In genomic region chr10:44002995-44003524, GRCm38 (mm10) we compare ENCODE assay signal across 8 mouse cellular contexts.
DNase-seq lines count a peak whose midpoint lies in the region; ATAC-seq and TF ChIP-seq lines count a peak whose summit lies in the region.

No protein-coding gene starts in this region.

- peak overlapping the region; percentile 77 for H3K9ac ChIP-seq in heart, embryonic 13.5 days
- H3K9ac ChIP-seq in CH12.LX (ENCODE audit: insufficient read depth, low read depth), result peak overlapping the region; percentile 70
- no peak overlapping the region for H3K9ac ChIP-seq in forebrain, postnatal 0 days

- H3K27ac ChIP-seq in heart, embryonic 13.5 days (replicated peaks), result no peak overlapping the region
- H3K27ac ChIP-seq in CH12.LX (ENCODE audit: insufficient read depth, low read depth) (peak overlapping the region; percentile 14; the same call in 1 of the 2 replicates), macrophage (peak overlapping the region; percentile 46; the same call in 1 of the 2 replicates)
- H3K27ac ChIP-seq in forebrain, postnatal 0 days (ENCODE audit: low read depth, low read length), result no peak overlapping the region

- in situ Hi-C loops in CH12.LX (cut with MboI; ENCODE audit: low pct_ligation_motif_present, low pct_unique_long_range_greater_than_20kb, low sequenced_read_pairs), result no loop called here

- peaks cover 99% of the 10 kb centered on the region for H3K27me3 ChIP-seq in heart, embryonic 13.5 days (replicated peaks)
- H3K27me3 ChIP-seq in CH12.LX (replicated peaks), result no peaks in the 10 kb centered on the region
- H3K27me3 ChIP-seq in forebrain, postnatal 0 days (ENCODE audit: insufficient read depth, low read length), result peaks cover 49% of the 10 kb centered on the region

- H3K36me3 ChIP-seq in heart, embryonic 13.5 days, result no peaks in the 10 kb centered on the region
- peaks cover 3 to 8% of the 10 kb centered on the region in 2 experiments for H3K36me3 ChIP-seq in CH12.LX (replicated peaks in 1 of 2; ENCODE audit: control insufficient read depth in 1 of 2, insufficient read depth in 1 of 2, low read length in 1 of 2)
- no peaks in the 10 kb centered on the region for H3K36me3 ChIP-seq in forebrain, postnatal 0 days (ENCODE audit: insufficient read depth)
- peaks cover 1% of the 10 kb centered on the region; the same call in 1 of the 2 replicates for H3K36me3 ChIP-seq in macrophage (ENCODE audit: inconsistent target)

- TF ChIP-seq EP300 in CH12.LX (IDR thresholded peaks at IDR 0.05; ENCODE audit: low read length), result no peak

- no peaks in the 10 kb centered on the region for H3K9me3 ChIP-seq in heart, embryonic 13.5 days
- H3K9me3 ChIP-seq in CH12.LX (replicated peaks; ENCODE audit: low read length), result no peaks in the 10 kb centered on the region
- H3K9me3 ChIP-seq in forebrain, postnatal 0 days (ENCODE audit: low read length), result no peaks in the 10 kb centered on the region

- no peak for DNase-seq in heart, adult 8-10 months (ENCODE audit: low spot score)
- DNase-seq in CH12.LX (ENCODE audit: extremely low read depth), result no peak
- no peak for DNase-seq in forebrain, postnatal 0 days
- no peak for DNase-seq in cerebellum, adult 11 months
- no peak for DNase-seq in cerebellum, adult 18-20 months
- no peak for DNase-seq in ovary, postnatal 36 days (ENCODE audit: low spot score)

- ATAC-seq in heart, embryonic 13.5 days (ENCODE audit: extremely low read depth, insufficient number of reproducible peaks, low FRiP score, low TSS enrichment), result no peak
- no peak for ATAC-seq in forebrain, postnatal 0 days

- dilution Hi-C loops in CH12.LX (cut with MboI; ENCODE audit: extremely low pct_ligation_motif_present, extremely low pct_unique_long_range_greater_than_20kb, low sequenced_read_pairs), result no loop called here

- H3K79me2 ChIP-seq in CH12.LX (replicated peaks; ENCODE audit: control insufficient read depth, extremely low read depth, insufficient read depth, poor library complexity, severe bottlenecking) (no peaks in the 10 kb centered on the region), macrophage (ENCODE audit: inconsistent target) (peaks cover 53% of the 10 kb centered on the region)

- no peak for TF ChIP-seq RAD21 in CH12.LX (IDR thresholded peaks at IDR 0.05; ENCODE audit: low read depth, low read length)

- WGBS in heart, embryonic 13.5 days, result 4% methylated on average over 11 of the region's 11 CpGs
- 2% methylated on average over 11 of the region's 11 CpGs for WGBS in forebrain, postnatal 0 days
- 6% methylated on average over 11 of the region's 11 CpGs for WGBS in macrophage (ENCODE audit: missing documents)

- no peak for TF ChIP-seq CTCF in CH12.LX (conservative IDR thresholded peaks at IDR 0.05 in 1 of 2, IDR thresholded peaks at IDR 0.05 in 1 of 2; ENCODE audit: low read depth in 2 of 2, low read length in 2 of 2)
- TF ChIP-seq CTCF in forebrain, postnatal 0 days (IDR thresholded peaks at IDR 0.05; ENCODE audit: low read depth), result no peak

- peaks cover 31% of the 10 kb centered on the region for H3K4me1 ChIP-seq in heart, embryonic 13.5 days
- H3K4me1 ChIP-seq in CH12.LX (ENCODE audit: control insufficient read depth in 1 of 2, insufficient read depth in 2 of 2), result peaks cover 2 to 18% of the 10 kb centered on the region in 2 experiments
- H3K4me1 ChIP-seq in forebrain, postnatal 0 days (ENCODE audit: insufficient read depth), result peaks cover 2% of the 10 kb centered on the region; the same call in 1 of the 2 replicates

- peak overlapping the region; percentile 82 for H3K4me2 ChIP-seq in heart, embryonic 13.5 days
- peak overlapping the region; percentile 88 for H3K4me2 ChIP-seq in CH12.LX (ENCODE audit: insufficient read depth, low read depth, poor library complexity, severe bottlenecking)
- H3K4me2 ChIP-seq in forebrain, postnatal 0 days (ENCODE audit: low read depth), result peak overlapping the region; percentile 58

- no peak for TF ChIP-seq POLR2A in CH12.LX (IDR thresholded peaks at IDR 0.05; ENCODE audit: low read depth, low read length)

- H3K4me3 ChIP-seq in heart, embryonic 13.5 days, result peak overlapping the region; percentile 78
- H3K4me3 ChIP-seq in CH12.LX (replicated peaks in 1 of 3; ENCODE audit: low read depth in 2 of 3, low read length in 2 of 3, poor library complexity in 1 of 3) (peak overlapping the region; percentile 46 to 89 (median 80)), macrophage (ENCODE audit: inconsistent target) (peak overlapping the region; percentile 74)
- H3K4me3 ChIP-seq in forebrain, postnatal 0 days (ENCODE audit: low read depth, low read length), result peak overlapping the region; percentile 38

TF ChIP-seq in CH12.LX, 34 proteins besides CTCF, POLR2A, EP300 and RAD21:
- TF ChIP-seq PAX5 (IDR thresholded peaks at IDR 0.05; ENCODE audit: low read length) (no peak), MXI1 (IDR thresholded peaks at IDR 0.05; ENCODE audit: low read depth, low read length) (no peak), MAX (IDR thresholded peaks at IDR 0.05; ENCODE audit: low read length) (no peak)
TF ChIP-seq in CH12.LX: peak in this region for 0.

Comparison
In these comparisons a context has a peak if more than half of its experiments do, and no peak if none do; other contexts are left out.
1. H3K27ac ChIP-seq: peak in CH12.LX (single experiment) and macrophage (single experiment); none in heart, embryonic 13.5 days (single experiment) and forebrain, postnatal 0 days (single experiment).
2. Peak in every context shown above with its lines, with median percentiles within 50 percentile points of each other: H3K4me2 ChIP-seq and H3K4me3 ChIP-seq.